Mouse (Mus musculus): Measurements from ENCODE around the gene Tln2. TPM values are rescaled to one million over a fixed set of nuclear protein-coding genes. Genes with fewer than 3 reads are reported as not detected.

Gene Tln2
- 52.5 and 66.6 TPM in 2 replicates for polyA plus RNA-seq (2014; fragmentation: Nextera tagmentation; extraction: Ambion mirVana)

- ATAC-seq (ENCODE audit: low read depth): no peak
- Histone ChIP-seq H3K27me3 (ENCODE audit: control insufficient read depth, insufficient read depth, low read length) (no peaks in the 10 kb centered on the region), H3K4me1 (ENCODE audit: control insufficient read depth, insufficient read depth, low read length) (no peaks in the 10 kb centered on the region), H3K9me3 (ENCODE audit: control insufficient read depth, low read length) (no peaks in the 10 kb centered on the region), H3K27ac (ENCODE audit: low read depth, low read length) (no peak within 1 kb of the TSS), H3K4me2 (ENCODE audit: low read depth, low read length) (no peak within 1 kb of the TSS), H3K9ac (replicated peaks; ENCODE audit: low read depth, low read length) (no peak within 1 kb of the TSS), H3K4me3 (ENCODE audit: low read depth, low read length) (no peak within 1 kb of the TSS), H3K36me3 (ENCODE audit: control insufficient read depth, insufficient read depth, low read length) (no peaks in the 10 kb centered on the region; the same call in 1 of the 2 replicates)
- WGBS: 95% methylated on average over 4 of the region's 4 CpGs
These were observed at the start of gene Tln2 for GRCm38 (mm10) chr9:67559603-67560002. TSS of gene Tln2 (minus strand) at chr9:67559703.

DNA sequence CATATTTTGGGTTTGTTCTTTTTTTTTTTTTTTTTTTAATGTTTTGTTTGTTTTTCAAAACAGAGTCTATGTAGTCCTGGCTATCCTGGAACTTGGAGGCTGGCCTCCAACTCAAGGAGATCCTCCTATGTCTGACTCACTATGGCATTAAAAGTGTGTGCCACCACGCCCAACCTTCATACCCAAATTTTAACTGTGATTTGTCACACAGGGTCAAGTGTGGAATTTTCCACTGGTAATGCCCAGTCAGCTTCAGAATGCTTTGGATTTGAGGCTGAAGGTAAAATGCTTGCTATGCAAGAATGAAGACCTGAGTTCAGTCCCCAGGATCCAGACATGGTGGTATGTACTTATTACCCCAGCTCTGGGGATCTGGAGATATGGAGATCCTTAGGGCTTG, 49.7 kb upstream of the Tln2 start:
- H3K4me3 ChIP-seq (ENCODE audit: low read depth, low read length): no peak overlapping the region
- WGBS: 96% methylated on average over 1 of the region's 1 CpGs
- no peaks in the 10 kb centered on the region for H3K9me3 ChIP-seq (ENCODE audit: control insufficient read depth, low read length)
- no peaks in the 10 kb centered on the region for H3K4me1 ChIP-seq (ENCODE audit: control insufficient read depth, insufficient read depth, low read length)
- no peak overlapping the region for H3K4me2 ChIP-seq (ENCODE audit: low read depth, low read length)
- H3K9ac ChIP-seq (replicated peaks; ENCODE audit: low read depth, low read length): no peak overlapping the region
- no peaks in the 10 kb centered on the region for H3K27me3 ChIP-seq (ENCODE audit: control insufficient read depth, insufficient read depth, low read length)
- ATAC-seq (ENCODE audit: low read depth): no peak
- no peak overlapping the region for H3K27ac ChIP-seq (ENCODE audit: low read depth, low read length)
- no peaks in the 10 kb centered on the region for H3K36me3 ChIP-seq (ENCODE audit: control insufficient read depth, insufficient read depth, low read length)

GRCm38 (mm10) chr9:67607786-67608366, 48.4 kb upstream of the Tln2 start:
- ATAC-seq (ENCODE audit: low read depth): no peak
- H3K9me3 ChIP-seq (ENCODE audit: control insufficient read depth, low read length): no peaks in the 10 kb centered on the region
- 73% methylated on average over 9 of the region's 9 CpGs for WGBS
- H3K27ac ChIP-seq (ENCODE audit: low read depth, low read length): no peak overlapping the region
- H3K36me3 ChIP-seq (ENCODE audit: control insufficient read depth, insufficient read depth, low read length): no peaks in the 10 kb centered on the region
- no peak overlapping the region for H3K9ac ChIP-seq (replicated peaks; ENCODE audit: low read depth, low read length)
- no peaks in the 10 kb centered on the region for H3K4me1 ChIP-seq (ENCODE audit: control insufficient read depth, insufficient read depth, low read length)
- H3K4me2 ChIP-seq (ENCODE audit: low read depth, low read length): no peak overlapping the region
- no peak overlapping the region for H3K4me3 ChIP-seq (ENCODE audit: low read depth, low read length)
- H3K27me3 ChIP-seq (ENCODE audit: control insufficient read depth, insufficient read depth, low read length): no peaks in the 10 kb centered on the region

DNA sequence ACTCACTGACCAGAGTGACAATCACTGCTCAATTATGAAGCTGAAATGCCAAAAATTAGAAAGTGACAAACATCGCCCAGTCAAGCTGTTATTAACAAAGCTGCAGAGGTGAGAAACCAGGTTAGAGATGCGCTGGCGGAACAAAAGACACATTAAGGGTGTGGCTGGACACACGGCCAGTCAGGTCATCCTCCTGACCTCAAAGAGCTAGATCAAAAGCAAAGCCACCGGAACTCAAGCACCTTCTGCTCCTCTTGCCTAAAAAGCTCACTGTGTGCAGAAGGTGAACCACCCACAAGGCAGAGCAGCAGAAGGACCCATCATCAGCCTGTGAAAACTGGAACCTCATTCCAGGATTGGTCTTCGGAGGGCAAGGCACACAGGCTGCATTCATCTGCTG, 47.8 kb upstream of the Tln2 start:
- H3K36me3 ChIP-seq (ENCODE audit: control insufficient read depth, insufficient read depth, low read length): no peaks in the 10 kb centered on the region
- no peak overlapping the region for H3K27ac ChIP-seq (ENCODE audit: low read depth, low read length)
- H3K9ac ChIP-seq (replicated peaks; ENCODE audit: low read depth, low read length): no peak overlapping the region
- 82% methylated on average over 6 of the region's 6 CpGs for WGBS
- no peaks in the 10 kb centered on the region for H3K4me1 ChIP-seq (ENCODE audit: control insufficient read depth, insufficient read depth, low read length)
- ATAC-seq (ENCODE audit: low read depth): no peak
- no peaks in the 10 kb centered on the region for H3K9me3 ChIP-seq (ENCODE audit: control insufficient read depth, low read length)
- no peaks in the 10 kb centered on the region for H3K27me3 ChIP-seq (ENCODE audit: control insufficient read depth, insufficient read depth, low read length)
- H3K4me2 ChIP-seq (ENCODE audit: low read depth, low read length): no peak overlapping the region
- H3K4me3 ChIP-seq (ENCODE audit: low read depth, low read length): no peak overlapping the region

- Histone ChIP-seq H3K4me3 (ENCODE audit: low read depth, low read length) (no peak overlapping the region), H3K9me3 (ENCODE audit: control insufficient read depth, low read length) (no peaks in the 10 kb centered on the region), H3K4me1 (ENCODE audit: control insufficient read depth, insufficient read depth, low read length) (no peaks in the 10 kb centered on the region), H3K36me3 (ENCODE audit: control insufficient read depth, insufficient read depth, low read length) (no peaks in the 10 kb centered on the region), H3K27ac (ENCODE audit: low read depth, low read length) (no peak overlapping the region), H3K4me2 (ENCODE audit: low read depth, low read length) (no peak overlapping the region), H3K9ac (replicated peaks; ENCODE audit: low read depth, low read length) (no peak overlapping the region), H3K27me3 (ENCODE audit: control insufficient read depth, insufficient read depth, low read length) (no peaks in the 10 kb centered on the region)
- no peak for ATAC-seq (ENCODE audit: low read depth)
- WGBS: 38% methylated on average over 7 of the region's 7 CpGs
These were observed 46.4 kb upstream of the Tln2 start for GRCm38 (mm10) chr9:67605867-67606435.

DNA sequence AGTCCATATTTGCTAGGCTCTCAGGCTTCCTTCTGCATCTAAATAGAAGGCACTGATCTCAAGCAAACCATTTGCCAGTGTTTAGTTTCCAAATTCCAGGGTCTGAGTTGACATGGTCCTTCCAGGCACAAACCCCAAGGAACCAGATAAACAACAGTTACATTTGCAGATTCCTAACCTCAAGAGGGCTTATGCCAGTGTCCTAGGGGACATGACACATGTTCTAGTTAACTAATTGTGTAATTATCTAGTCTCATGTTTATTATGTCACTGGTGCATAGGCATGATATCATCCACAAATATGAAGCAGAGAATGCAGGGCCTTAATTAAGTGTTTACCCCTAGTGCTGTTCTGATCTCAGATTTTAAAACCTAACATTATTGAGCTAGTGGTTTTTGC, 45.4 kb upstream of the Tln2 start:
- no peaks in the 10 kb centered on the region for H3K36me3 ChIP-seq (ENCODE audit: control insufficient read depth, insufficient read depth, low read length)
- H3K4me2 ChIP-seq (ENCODE audit: low read depth, low read length): no peak overlapping the region
- H3K27ac ChIP-seq (ENCODE audit: low read depth, low read length): no peak overlapping the region
- no peak for ATAC-seq (ENCODE audit: low read depth)
- H3K27me3 ChIP-seq (ENCODE audit: control insufficient read depth, insufficient read depth, low read length): no peaks in the 10 kb centered on the region
- H3K9me3 ChIP-seq (ENCODE audit: control insufficient read depth, low read length): no peaks in the 10 kb centered on the region
- H3K9ac ChIP-seq (replicated peaks; ENCODE audit: low read depth, low read length): no peak overlapping the region
- H3K4me1 ChIP-seq (ENCODE audit: control insufficient read depth, insufficient read depth, low read length): no peaks in the 10 kb centered on the region
- no peak overlapping the region for H3K4me3 ChIP-seq (ENCODE audit: low read depth, low read length)

DNA sequence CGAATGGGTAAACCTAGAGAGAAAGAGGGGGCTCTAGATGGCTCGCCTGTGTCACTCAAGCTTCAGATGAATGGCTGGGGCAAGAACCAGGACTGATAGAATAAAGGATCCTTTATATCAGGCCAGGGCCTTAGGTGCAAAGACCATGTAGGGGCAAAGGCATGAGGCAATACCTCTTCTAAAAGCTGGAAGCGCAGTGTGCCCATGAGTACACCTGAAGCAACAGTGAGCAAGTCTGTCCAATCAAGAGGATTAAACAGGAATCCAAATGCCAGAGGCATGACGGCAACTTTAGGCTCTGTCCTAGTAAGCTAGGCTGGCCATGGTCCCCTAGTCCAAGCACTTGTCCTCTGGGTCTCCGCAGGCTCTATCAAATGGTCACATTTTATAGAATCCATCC, 42.8 kb upstream of the Tln2 start:
- H3K4me1 ChIP-seq (ENCODE audit: control insufficient read depth, insufficient read depth, low read length): no peaks in the 10 kb centered on the region
- no peaks in the 10 kb centered on the region for H3K9me3 ChIP-seq (ENCODE audit: control insufficient read depth, low read length)
- no peaks in the 10 kb centered on the region for H3K36me3 ChIP-seq (ENCODE audit: control insufficient read depth, insufficient read depth, low read length)
- ATAC-seq (ENCODE audit: low read depth): no peak
- 91% methylated on average over 5 of the region's 5 CpGs for WGBS
- no peak overlapping the region for H3K4me2 ChIP-seq (ENCODE audit: low read depth, low read length)
- H3K27ac ChIP-seq (ENCODE audit: low read depth, low read length): no peak overlapping the region
- H3K4me3 ChIP-seq (ENCODE audit: low read depth, low read length): no peak overlapping the region
- H3K27me3 ChIP-seq (ENCODE audit: control insufficient read depth, insufficient read depth, low read length): no peaks in the 10 kb centered on the region
- H3K9ac ChIP-seq (replicated peaks; ENCODE audit: low read depth, low read length): no peak overlapping the region

DNA sequence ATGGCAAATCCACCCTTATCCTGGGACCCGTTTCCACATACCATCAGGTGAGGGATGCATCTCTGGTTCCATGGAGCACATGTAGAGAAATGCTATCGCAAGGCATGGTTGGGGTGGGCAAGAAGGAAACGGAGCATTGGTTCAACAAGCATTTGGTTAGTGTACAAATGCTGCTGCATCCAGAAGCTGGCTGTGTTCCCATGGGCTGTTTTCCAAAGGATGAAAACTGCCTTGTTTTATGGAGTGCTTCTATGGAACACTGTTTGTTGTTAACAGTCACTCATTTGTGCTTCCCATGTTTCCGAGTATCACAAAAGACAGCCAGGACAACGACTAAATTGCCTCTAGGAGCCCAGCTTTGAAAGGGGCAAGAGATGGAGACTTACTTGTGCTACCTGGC, 35.7 kb upstream of the Tln2 start:
- H3K4me3 ChIP-seq (ENCODE audit: low read depth, low read length): no peak overlapping the region
- H3K9ac ChIP-seq (replicated peaks; ENCODE audit: low read depth, low read length): no peak overlapping the region
- no peak overlapping the region for H3K27ac ChIP-seq (ENCODE audit: low read depth, low read length)
- H3K4me2 ChIP-seq (ENCODE audit: low read depth, low read length): no peak overlapping the region
- ATAC-seq (ENCODE audit: low read depth): no peak
- no peaks in the 10 kb centered on the region for H3K9me3 ChIP-seq (ENCODE audit: control insufficient read depth, low read length)
- H3K4me1 ChIP-seq (ENCODE audit: control insufficient read depth, insufficient read depth, low read length): no peaks in the 10 kb centered on the region
- H3K36me3 ChIP-seq (ENCODE audit: control insufficient read depth, insufficient read depth, low read length): no peaks in the 10 kb centered on the region
- 85% methylated on average over 5 of the region's 5 CpGs for WGBS
- H3K27me3 ChIP-seq (ENCODE audit: control insufficient read depth, insufficient read depth, low read length): no peaks in the 10 kb centered on the region

DNA sequence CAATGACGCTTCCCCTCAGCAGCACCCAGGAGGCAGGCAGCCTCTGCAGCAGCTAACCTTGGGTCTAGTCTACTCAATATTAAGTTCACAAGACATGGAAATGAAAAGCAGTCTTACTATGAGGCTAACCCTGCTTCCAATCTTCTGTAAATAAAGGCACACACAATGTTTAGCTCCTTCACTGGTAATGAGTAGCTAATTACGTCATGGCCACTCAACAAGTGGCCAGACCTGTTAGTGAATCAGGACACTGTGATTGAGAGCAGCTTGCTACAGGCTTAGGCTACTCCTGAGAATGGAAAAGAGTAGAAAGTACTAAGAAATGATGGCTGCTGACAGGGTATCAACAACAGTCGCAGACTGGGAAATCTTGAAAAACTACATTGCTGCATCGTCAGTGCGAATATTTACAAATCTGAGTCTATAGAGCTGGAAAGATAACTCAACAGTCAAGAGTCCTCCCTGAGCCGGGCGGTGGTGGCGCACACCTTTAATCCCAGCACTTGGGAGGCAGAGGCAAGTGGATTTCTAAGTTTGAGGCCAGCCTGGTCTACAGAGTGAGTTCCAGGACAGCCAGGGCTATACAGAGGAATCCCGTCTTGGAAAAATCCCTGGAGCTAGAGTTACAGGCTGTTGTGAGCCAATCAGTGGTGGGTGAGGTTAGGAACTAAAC, 34.1 kb upstream of the Tln2 start:
- H3K4me1 ChIP-seq (ENCODE audit: control insufficient read depth, insufficient read depth, low read length): no peaks in the 10 kb centered on the region
- no peak overlapping the region for H3K4me3 ChIP-seq (ENCODE audit: low read depth, low read length)
- H3K27ac ChIP-seq (ENCODE audit: low read depth, low read length): no peak overlapping the region
- no peak overlapping the region for H3K9ac ChIP-seq (replicated peaks; ENCODE audit: low read depth, low read length)
- ATAC-seq (ENCODE audit: low read depth): no peak
- H3K4me2 ChIP-seq (ENCODE audit: low read depth, low read length): no peak overlapping the region
- WGBS: 96% methylated on average over 9 of the region's 9 CpGs
- no peaks in the 10 kb centered on the region for H3K36me3 ChIP-seq (ENCODE audit: control insufficient read depth, insufficient read depth, low read length)
- no peaks in the 10 kb centered on the region for H3K9me3 ChIP-seq (ENCODE audit: control insufficient read depth, low read length)
- H3K27me3 ChIP-seq (ENCODE audit: control insufficient read depth, insufficient read depth, low read length): no peaks in the 10 kb centered on the region
